Mouse (Mus musculus): ENCODE measurements around the gene Onecut3. TPM values are rescaled to one million over a fixed set of nuclear protein-coding genes. Genes with fewer than 3 reads are reported as not detected.

Onecut3 gene
- polyA plus RNA-seq, 1 experiment from 2014 or later, result 0.21 TPM

DNA sequence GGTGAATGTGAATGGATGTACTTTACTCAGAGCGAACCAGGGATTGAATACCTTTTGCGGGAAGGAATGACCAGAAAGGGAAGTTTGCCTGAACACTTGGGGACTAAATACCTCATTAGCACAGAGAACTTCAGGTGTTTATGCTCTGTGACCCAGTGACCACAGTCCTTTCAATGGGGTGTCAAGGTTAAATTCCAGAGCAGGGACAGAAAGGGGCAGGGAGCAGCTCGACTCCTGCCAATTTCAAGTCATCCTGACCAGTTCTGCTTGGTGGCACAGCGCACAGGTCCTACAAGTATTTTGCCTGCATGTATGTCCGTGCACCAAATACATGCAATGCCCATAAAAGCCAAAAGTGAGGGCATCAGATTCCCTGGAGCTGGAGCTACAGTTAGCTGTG is 29.6 kb upstream of the Onecut3 start:
- ATAC-seq (ENCODE audit: insufficient read depth, low FRiP score, low read depth), result no peak
- Histone ChIP-seq H3K4me2 (no peak overlapping the region), H3K9ac (no peak overlapping the region), H3K9me3 (no peaks in the 10 kb centered on the region), H3K27me3 (replicated peaks) (peaks cover 12% of the 10 kb centered on the region; the same call in 1 of the 2 replicates), H3K27ac (no peak overlapping the region), H3K4me1 (no peaks in the 10 kb centered on the region), H3K4me3 (replicated peaks) (no peak overlapping the region), H3K36me3 (no peaks in the 10 kb centered on the region)
- 67% methylated on average over 5 of the region's 5 CpGs for WGBS

DNA sequence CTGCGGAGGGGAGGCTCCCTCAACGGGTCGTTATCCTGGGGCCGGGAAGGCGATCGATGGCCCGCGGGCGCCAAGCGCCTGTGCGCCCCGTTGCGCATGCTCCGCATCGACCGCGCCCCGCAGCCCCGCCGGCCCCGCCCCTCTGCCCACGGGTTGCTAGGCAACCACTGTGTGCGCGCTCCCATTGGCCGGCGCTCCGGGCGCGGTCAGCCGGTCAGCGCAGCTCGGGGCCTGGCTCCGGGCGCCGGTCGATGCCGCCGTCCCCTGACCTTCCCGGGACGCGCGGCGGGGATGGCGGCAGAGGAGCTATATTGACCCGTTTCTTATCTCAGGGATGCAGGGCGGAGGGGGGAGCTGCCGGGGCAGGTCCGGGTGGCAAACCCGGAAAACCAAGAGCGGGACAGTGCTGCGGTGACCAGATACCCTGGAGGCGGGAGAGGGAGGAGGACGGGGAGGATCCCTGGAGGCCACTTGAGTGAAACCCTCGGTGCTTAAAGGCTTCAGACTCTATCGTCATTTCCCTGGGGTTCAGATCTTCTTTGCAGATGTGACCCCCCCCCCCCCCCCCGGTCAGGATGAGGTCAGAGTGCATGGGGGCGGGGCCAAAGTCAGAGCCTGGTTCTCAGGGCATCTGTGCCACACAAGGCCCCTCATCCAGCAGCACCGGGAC is 19.2 kb upstream of the Onecut3 start:
- Histone ChIP-seq H3K27me3 (replicated peaks) (peaks cover 19% of the 10 kb centered on the region), H3K27ac (peak overlapping the region; percentile 36; the same call in 1 of the 2 replicates), H3K4me2 (peak overlapping the region; percentile 89), H3K4me1 (peaks cover 7% of the 10 kb centered on the region), H3K4me3 (replicated peaks) (peak overlapping the region; percentile 64), H3K9ac (peak overlapping the region; percentile 32; the same call in 1 of the 2 replicates), H3K36me3 (no peaks in the 10 kb centered on the region), H3K9me3 (no peaks in the 10 kb centered on the region)
- under 1% methylated on average over 57 of the region's 58 CpGs for WGBS
- peak; percentile 88 for ATAC-seq (ENCODE audit: insufficient read depth, low FRiP score, low read depth)

- Histone ChIP-seq H3K27ac (no peak overlapping the region), H3K36me3 (no peaks in the 10 kb centered on the region), H3K9ac (no peak overlapping the region), H3K4me3 (replicated peaks) (no peak overlapping the region), H3K4me2 (no peak overlapping the region), H3K9me3 (no peaks in the 10 kb centered on the region), H3K4me1 (peaks cover 12% of the 10 kb centered on the region), H3K27me3 (replicated peaks) (peaks cover 4% of the 10 kb centered on the region)
- ATAC-seq (ENCODE audit: insufficient read depth, low FRiP score, low read depth), result no peak
- WGBS, result 74% methylated on average over 5 of the region's 5 CpGs
Measured at GRCm38 (mm10) chr10:80478531-80478930, 16.1 kb upstream of the Onecut3 start.

- Histone ChIP-seq H3K9ac (no peak overlapping the region), H3K36me3 (no peaks in the 10 kb centered on the region), H3K4me2 (no peak overlapping the region), H3K27ac (no peak overlapping the region), H3K4me3 (replicated peaks) (no peak overlapping the region), H3K27me3 (replicated peaks) (peaks cover 16% of the 10 kb centered on the region), H3K4me1 (peaks cover 5% of the 10 kb centered on the region; the same call in 1 of the 2 replicates), H3K9me3 (no peaks in the 10 kb centered on the region)
- peak; percentile 44; the same call in 1 of the 2 replicates for ATAC-seq (ENCODE audit: insufficient read depth, low FRiP score, low read depth)
- 12% methylated on average over 5 of the region's 5 CpGs for WGBS
Measured at GRCm38 (mm10) chr10:80481002-80481401, 13.6 kb upstream of the Onecut3 start.

DNA sequence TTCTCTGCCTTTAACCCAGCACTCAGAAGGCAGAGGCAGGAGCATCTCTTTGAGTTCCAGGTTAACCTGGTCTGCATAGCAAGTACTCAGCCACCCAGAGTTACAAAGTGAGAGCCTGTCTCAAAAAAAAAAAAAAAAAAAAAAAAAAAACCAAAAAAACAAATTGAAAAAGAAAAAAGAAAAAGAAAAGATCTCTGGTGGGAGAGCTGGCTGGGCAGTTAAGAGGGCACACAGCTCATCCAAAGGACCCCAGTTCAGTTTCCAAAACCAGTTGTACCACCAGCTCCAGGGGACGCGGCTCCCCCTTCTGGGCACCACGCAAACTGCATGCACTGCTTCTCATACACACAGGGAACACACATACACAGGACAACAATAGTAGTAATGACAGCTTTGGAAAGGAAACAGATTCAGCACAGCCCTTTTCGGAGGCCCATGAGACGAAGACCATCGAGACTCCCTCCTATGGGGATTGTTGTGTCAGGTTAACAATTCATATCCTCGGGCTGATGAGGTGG is 7.7 kb upstream of the Onecut3 start:
- ATAC-seq (ENCODE audit: insufficient read depth, low FRiP score, low read depth), result no peak

GRCm38 (mm10) chr10:80490051-80490450 is 4.6 kb upstream of the Onecut3 start:
- peaks cover 88% of the 10 kb centered on the region for H3K27me3 ChIP-seq (replicated peaks)
- H3K4me2 ChIP-seq, result peak overlapping the region; percentile 37
- H3K4me3 ChIP-seq (replicated peaks), result peak overlapping the region; percentile 13; the same call in 1 of the 2 replicates
- H3K4me1 ChIP-seq, result peaks cover 18% of the 10 kb centered on the region
- no peak overlapping the region for H3K27ac ChIP-seq
- no peaks in the 10 kb centered on the region for H3K36me3 ChIP-seq
- no peak for ATAC-seq (ENCODE audit: insufficient read depth, low FRiP score, low read depth)
- H3K9ac ChIP-seq, result no peak overlapping the region
- no peaks in the 10 kb centered on the region for H3K9me3 ChIP-seq
- 1% methylated on average over 22 of the region's 22 CpGs for WGBS

More for the DNA sequence above, 7.7 kb upstream of the Onecut3 start:
- H3K4me3 ChIP-seq (replicated peaks), result no peak overlapping the region
- H3K4me1 ChIP-seq, result peaks cover 9% of the 10 kb centered on the region
- no peak overlapping the region for H3K4me2 ChIP-seq
- H3K36me3 ChIP-seq, result no peaks in the 10 kb centered on the region
- H3K27me3 ChIP-seq (replicated peaks), result peaks cover 64% of the 10 kb centered on the region
- no peak overlapping the region for H3K9ac ChIP-seq
- no peaks in the 10 kb centered on the region for H3K9me3 ChIP-seq
- no peak overlapping the region for H3K27ac ChIP-seq
- WGBS, result 69% methylated on average over 7 of the region's 7 CpGs

GRCm38 (mm10) chr10:80495901-80496300 is 1.3 kb downstream of the Onecut3 start:
- peak overlapping the region; percentile 92 for H3K4me2 ChIP-seq
- H3K27me3 ChIP-seq (replicated peaks), result peaks cover 96% of the 10 kb centered on the region
- no peaks in the 10 kb centered on the region for H3K9me3 ChIP-seq
- H3K27ac ChIP-seq, result no peak overlapping the region
- H3K4me3 ChIP-seq (replicated peaks), result peak overlapping the region; percentile 46
- WGBS, result under 1% methylated on average over 35 of the region's 35 CpGs
- no peak overlapping the region for H3K9ac ChIP-seq
- ATAC-seq (ENCODE audit: insufficient read depth, low FRiP score, low read depth), result no peak
- H3K36me3 ChIP-seq, result no peaks in the 10 kb centered on the region
- H3K4me1 ChIP-seq, result peaks cover 35% of the 10 kb centered on the region

DNA sequence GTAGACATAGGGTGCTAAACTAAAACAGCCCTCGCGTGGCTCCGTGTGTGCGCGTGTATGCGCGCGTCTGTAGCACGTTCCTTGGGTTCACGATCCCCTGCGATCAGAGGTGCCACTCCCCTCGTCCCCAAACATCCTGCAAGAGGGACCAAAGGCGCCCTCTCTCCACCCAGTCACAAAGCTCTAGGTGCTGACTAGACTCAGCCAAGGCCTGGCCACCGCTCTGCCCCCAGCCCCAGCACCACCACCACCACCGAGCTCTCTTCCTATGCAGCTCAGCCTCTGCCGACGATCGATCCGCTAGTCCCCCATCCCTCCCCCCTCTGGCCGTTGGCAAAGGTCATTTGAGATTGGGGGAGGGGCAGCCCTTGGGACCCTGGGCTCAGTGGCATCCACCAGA is 1.8 kb downstream of the Onecut3 start:
- Histone ChIP-seq H3K27ac (no peak overlapping the region), H3K9ac (no peak overlapping the region), H3K27me3 (replicated peaks) (peaks cover 96% of the 10 kb centered on the region), H3K4me1 (peaks cover 32% of the 10 kb centered on the region), H3K4me3 (replicated peaks) (peak overlapping the region; percentile 46), H3K9me3 (no peaks in the 10 kb centered on the region), H3K4me2 (peak overlapping the region; percentile 92), H3K36me3 (no peaks in the 10 kb centered on the region)
- WGBS, result 1% methylated on average over 20 of the region's 20 CpGs
- ATAC-seq (ENCODE audit: insufficient read depth, low FRiP score, low read depth), result no peak

DNA sequence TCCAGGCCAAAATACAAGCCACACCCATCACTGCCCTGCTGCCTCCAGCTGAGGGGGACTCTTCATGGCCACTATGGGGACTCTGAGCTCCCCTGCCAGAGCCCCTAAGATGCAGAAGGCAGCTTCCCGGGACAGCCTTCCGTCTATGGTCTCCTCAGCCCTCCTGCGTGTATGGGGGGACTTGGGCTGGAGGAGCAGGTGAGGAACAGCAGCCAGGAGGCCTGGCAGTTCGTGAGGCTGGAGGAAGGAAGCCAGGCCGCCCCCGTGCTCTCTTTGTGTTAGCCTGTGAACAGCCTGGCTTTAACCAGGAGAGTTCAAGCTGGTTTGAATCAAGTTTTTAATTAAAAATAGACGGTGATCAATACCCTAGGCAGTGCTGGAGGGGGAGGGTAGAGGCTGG is 7.7 kb downstream of the Onecut3 start:
- no peak overlapping the region for H3K27ac ChIP-seq
- H3K4me1 ChIP-seq, result peaks cover under 1% of the 10 kb centered on the region; the same call in 1 of the 2 replicates
- peaks cover 80% of the 10 kb centered on the region for H3K27me3 ChIP-seq (replicated peaks)
- no peaks in the 10 kb centered on the region for H3K36me3 ChIP-seq
- H3K4me2 ChIP-seq, result no peak overlapping the region
- no peak overlapping the region for H3K9ac ChIP-seq
- no peak overlapping the region for H3K4me3 ChIP-seq (replicated peaks)
- no peak for ATAC-seq (ENCODE audit: insufficient read depth, low FRiP score, low read depth)
- 6% methylated on average over 7 of the region's 7 CpGs for WGBS
- no peaks in the 10 kb centered on the region for H3K9me3 ChIP-seq

DNA sequence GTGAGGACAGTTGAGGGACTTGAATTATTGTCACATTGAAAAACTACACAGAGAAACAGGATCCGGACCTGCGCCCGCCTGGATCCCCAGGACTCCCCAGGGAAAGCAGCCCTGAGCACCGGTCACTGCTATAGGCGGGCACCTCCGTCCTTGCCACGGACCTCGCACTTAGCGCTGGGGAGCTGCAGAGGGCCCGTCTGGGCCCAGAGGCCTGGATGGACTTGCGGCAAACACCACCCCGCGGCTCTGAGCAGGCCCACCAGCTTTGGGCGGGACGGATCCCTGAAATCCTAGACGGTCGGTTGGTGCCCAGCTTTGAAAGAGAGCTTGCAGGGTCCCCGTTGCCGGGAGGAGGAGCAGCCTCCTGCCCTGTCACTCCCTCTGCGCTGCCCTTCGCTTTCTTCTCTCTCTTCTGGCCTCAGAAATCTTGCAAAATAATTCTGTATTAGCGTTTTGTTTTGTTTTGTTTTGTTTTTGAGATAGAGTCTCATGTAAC is 8.2 kb downstream of the Onecut3 start:
- ATAC-seq (ENCODE audit: insufficient read depth, low FRiP score, low read depth), result no peak
- Histone ChIP-seq H3K4me2 (no peak overlapping the region), H3K27ac (no peak overlapping the region), H3K9me3 (no peaks in the 10 kb centered on the region), H3K36me3 (no peaks in the 10 kb centered on the region), H3K9ac (no peak overlapping the region), H3K4me3 (replicated peaks) (no peak overlapping the region), H3K4me1 (no peaks in the 10 kb centered on the region; the same call in 1 of the 2 replicates), H3K27me3 (replicated peaks) (peaks cover 77% of the 10 kb centered on the region)
- WGBS, result 7% methylated on average over 22 of the region's 22 CpGs

- H3K27ac ChIP-seq, result no peak overlapping the region
- no peaks in the 10 kb centered on the region for H3K9me3 ChIP-seq
- no peaks in the 10 kb centered on the region for H3K36me3 ChIP-seq
- ATAC-seq (ENCODE audit: insufficient read depth, low FRiP score, low read depth), result peak; percentile 68; the same call in 1 of the 2 replicates
- peak overlapping the region; percentile 3; the same call in 1 of the 2 replicates for H3K4me2 ChIP-seq
- H3K4me3 ChIP-seq (replicated peaks), result no peak overlapping the region
- H3K27me3 ChIP-seq (replicated peaks), result peaks cover 73% of the 10 kb centered on the region
- no peak overlapping the region for H3K9ac ChIP-seq
- 3% methylated on average over 27 of the region's 27 CpGs for WGBS
- no peaks in the 10 kb centered on the region; the same call in 1 of the 2 replicates for H3K4me1 ChIP-seq
Measured at GRCm38 (mm10) chr10:80503599-80504220, 9.1 kb downstream of the Onecut3 start.

- no peak overlapping the region for H3K9ac ChIP-seq
- no peaks in the 10 kb centered on the region for H3K9me3 ChIP-seq
- H3K4me2 ChIP-seq, result no peak overlapping the region
- no peak for ATAC-seq (ENCODE audit: insufficient read depth, low FRiP score, low read depth)
- no peak overlapping the region for H3K27ac ChIP-seq
- 4% methylated on average over 9 of the region's 9 CpGs for WGBS
- H3K36me3 ChIP-seq, result no peaks in the 10 kb centered on the region
- H3K27me3 ChIP-seq (replicated peaks), result peaks cover 70% of the 10 kb centered on the region
- H3K4me1 ChIP-seq, result no peaks in the 10 kb centered on the region; the same call in 1 of the 2 replicates
- no peak overlapping the region for H3K4me3 ChIP-seq (replicated peaks)
Measured at GRCm38 (mm10) chr10:80504724-80505123, 10.1 kb downstream of the Onecut3 start.
